Mouse (Mus musculus): ENCODE measurements around the gene Txndc2.
A peak's percentile ranks its signal among the peaks of the same experiment; 100 is the strongest.
"Not testable (repeated sequence)": the region's sequence is repeated elsewhere in the genome, so short reads cannot be mapped to it uniquely, and the experiment has no call there.

Gene Txndc2

GRCm38 (mm10) chr17:65655608-65656007 lies 13.6 kb upstream of the Txndc2 start:
- DNase-seq, result no peak

- DNase-seq, result no peak
These were observed 8.6 kb upstream of the Txndc2 start for GRCm38 (mm10) chr17:65650598-65650997.

GRCm38 (mm10) chr17:65649175-65649493 lies 7.2 kb upstream of the Txndc2 start:
- DNase-seq, result no peak

GRCm38 (mm10) chr17:65648371-65649174 lies 6.6 kb upstream of the Txndc2 start:
- DNase-seq, result no peak

- no peak for DNase-seq
These were observed 6.0 kb upstream of the Txndc2 start for GRCm38 (mm10) chr17:65647961-65648360.

GRCm38 (mm10) chr17:65647226-65647625 lies 5.3 kb upstream of the Txndc2 start:
- DNase-seq, result no peak

- DNase-seq, result no peak
These were observed 1.6 kb upstream of the Txndc2 start for GRCm38 (mm10) chr17:65643579-65643978.

- DNase-seq, result no peak
These were observed 1.1 kb upstream of the Txndc2 start for GRCm38 (mm10) chr17:65643051-65643521.

GRCm38 (mm10) chr17:65642578-65642991 lies 617 bp upstream of the Txndc2 start:
- DNase-seq, result no peak

GRCm38 (mm10) chr17:65639144-65639543 lies 2.8 kb downstream of the Txndc2 start:
- no peak for DNase-seq

- no peak for DNase-seq
These were observed 6.1 kb downstream of the Txndc2 start for GRCm38 (mm10) chr17:65635715-65636360.

- DNase-seq, result no peak
These were observed 12.0 kb downstream of the Txndc2 start for GRCm38 (mm10) chr17:65629943-65630342.

- not testable (repeated sequence) for DNase-seq
These were observed 13.0 kb downstream of the Txndc2 start for GRCm38 (mm10) chr17:65628823-65629532.

- no peak for DNase-seq
These were observed 15.7 kb downstream of the Txndc2 start for GRCm38 (mm10) chr17:65626301-65626700.

- no peak for DNase-seq
These were observed 16.4 kb downstream of the Txndc2 start for GRCm38 (mm10) chr17:65625563-65625962.

- DNase-seq, result no peak
These were observed 18.8 kb downstream of the Txndc2 start for GRCm38 (mm10) chr17:65623130-65623529.

GRCm38 (mm10) chr17:65618431-65618830 lies 23.5 kb downstream of the Txndc2 start:
- no peak for DNase-seq

GRCm38 (mm10) chr17:65615678-65616077 lies 26.3 kb downstream of the Txndc2 start:
- peak in 1 of 2 experiments; percentile 18 for DNase-seq

GRCm38 (mm10) chr17:65614431-65614830 lies 27.5 kb downstream of the Txndc2 start:
- no peak for DNase-seq

- DNase-seq, result peak; percentile 99
These were observed 28.2 kb downstream of the Txndc2 start, which contains the start of gene Vapa for GRCm38 (mm10) chr17:65613463-65614412. Vapa (minus strand) TSS chr17:65613555.

- no peak for DNase-seq
These were observed 28.9 kb downstream of the Txndc2 start for GRCm38 (mm10) chr17:65613142-65613462.

- peak; percentile 37 to 39 for DNase-seq
These were observed 29.4 kb downstream of the Txndc2 start for GRCm38 (mm10) chr17:65612391-65613141.
